Mouse (Mus musculus) lung, adult 2 months (tissue): ENCODE results near the gene Gpam. TPM values are rescaled to one million over a fixed set of nuclear protein-coding genes. Genes with fewer than 3 reads are reported as not detected.
A peak's percentile ranks its signal among the peaks of the same experiment; 100 is the strongest.
"Not testable (repeated sequence)": the region's sequence is repeated elsewhere in the genome, so short reads cannot be mapped to it uniquely, and the experiment has no call there.

ENCODE experiments used
- DNase-seq: peaks from one replicate; pipeline ENCODE4 v3.0.0; 2022
- H3K4me1 ChIP-seq: fragments of 200-500 bp; 2 replicates; pipeline ENCODE4 v1.6.1; 2011; ENCODE audit warnings: low read length; ENCODE audit not compliant: control insufficient read depth, insufficient read depth
- H3K4me3 ChIP-seq: fragments of 200-500 bp; replicated peaks from 2 replicates; pipeline ENCODE3; 2011; ENCODE audit warnings: low read depth, mild to moderate bottlenecking, control low read depth, low read length; ENCODE audit errors: extremely low read depth
- CTCF ChIP-seq: fragments of 200-500 bp; IDR thresholded peaks from 2 replicates; pipeline ENCODE4 v1.5.1; 2011; ENCODE audit warnings: mild to moderate bottlenecking, low read length, control low read depth; ENCODE audit not compliant: insufficient read depth
- POLR2A ChIP-seq: fragments of 200-500 bp; IDR thresholded peaks from 2 replicates; pipeline ENCODE4 v1.6.1; 2011; ENCODE audit warnings: low read depth, mild to moderate bottlenecking, control low read depth, low read length, borderline replicate concordance; ENCODE audit errors: extremely low read depth
- WGBS: fragments of 180-500 bp; shearing (Covaris S2); methylation state at CpG from one replicate; pipeline ENCODE4 v1.1.7; 2018; 5-methylcytosine and 5-hydroxymethylcytosine counted together
- polyA plus RNA-seq: library from polyadenylated mRNA; depleted of rRNA; stranded (reverse); fragments of >200 nt; gene quantifications from 2 replicates; pipeline ENCODE4 v1.2.3, GENCODE M21; 2012; rRNA removed

Gene Gpam
- polyA plus RNA-seq, result 59.0 and 70.8 TPM in 2 replicates

GRCm38 (mm10) chr19:55127072-55127718 lies at the start of gene Gpam:
Gpam (minus strand) TSS chr19:55127238.
- Histone ChIP-seq H3K4me3 (peak within 1 kb of the TSS; percentile 46), H3K4me1 (0 out of 2 replicates have a peak, but pooled peaks cover 4% of the 10 kb centered on the region)
- 59% methylated on average over 11 of the region's 11 CpGs for WGBS
- no peak for DNase-seq
- TF ChIP-seq POLR2A (peak; percentile 41; the same call in 1 of the 2 replicates), CTCF (no peak)

DNA sequence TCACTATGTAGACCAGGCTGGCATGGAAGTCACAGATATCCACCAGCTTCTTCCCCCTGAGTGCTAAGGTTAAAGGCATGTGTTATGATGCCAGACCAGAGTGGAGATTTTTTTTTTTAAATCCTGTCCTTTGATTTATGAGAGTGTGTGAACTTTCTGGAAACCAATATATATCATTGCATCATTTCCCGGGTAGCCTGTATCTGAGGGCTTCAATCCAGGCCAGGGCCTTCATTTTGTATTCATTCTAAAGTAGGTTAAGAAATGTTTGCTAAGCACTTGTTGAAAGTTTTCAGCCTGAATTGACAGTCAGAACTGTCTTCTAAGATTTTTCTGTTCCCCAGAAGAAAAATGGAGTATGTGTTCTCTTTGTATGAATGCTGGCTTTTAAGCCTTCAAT lies 44.5 kb upstream of the Gpam start:
- H3K4me3 ChIP-seq, result no peak overlapping the region
- WGBS, result 26% methylated on average over 1 of the region's 1 CpGs
- no peak for TF ChIP-seq POLR2A
- no peak for TF ChIP-seq CTCF
- no peak for DNase-seq
- H3K4me1 ChIP-seq, result peaks cover 3% of the 10 kb centered on the region; the same call in 1 of the 2 replicates

DNA sequence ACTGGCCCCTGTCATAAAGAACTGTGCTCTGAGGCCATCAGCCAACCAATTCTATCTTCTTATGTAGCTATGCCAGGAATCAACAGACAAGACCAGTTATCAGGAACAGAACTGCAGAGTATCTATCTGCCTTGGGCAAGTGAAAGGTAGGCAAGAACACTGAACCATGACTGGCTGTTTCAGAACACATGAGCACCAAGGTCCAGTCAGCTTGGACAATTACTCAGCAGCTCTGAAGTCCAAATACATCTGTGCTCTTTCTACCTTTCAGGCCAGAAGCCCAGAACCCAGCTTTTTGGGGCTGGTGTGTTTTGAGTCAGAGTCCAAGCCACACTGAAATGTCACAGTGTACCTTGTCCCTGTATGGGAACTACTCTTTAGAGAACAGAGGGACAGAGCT lies 43.4 kb upstream of the Gpam start:
- no peak for DNase-seq
- TF ChIP-seq POLR2A (no peak), CTCF (no peak)
- Histone ChIP-seq H3K4me3 (no peak overlapping the region), H3K4me1 (peaks cover 3% of the 10 kb centered on the region; the same call in 1 of the 2 replicates)

GRCm38 (mm10) chr19:55169236-55169729 lies 42.2 kb upstream of the Gpam start:
- 69% methylated on average over 8 of the region's 8 CpGs for WGBS
- H3K4me1 ChIP-seq, H3K4me3 ChIP-seq, DNase-seq: not testable (repeated sequence)

GRCm38 (mm10) chr19:55168360-55168759 lies 41.3 kb upstream of the Gpam start:
- TF ChIP-seq CTCF (no peak), POLR2A (no peak)
- peak; percentile 45 for DNase-seq
- no peak overlapping the region for H3K4me3 ChIP-seq
- 32% methylated on average over 6 of the region's 6 CpGs for WGBS
- peaks cover 3% of the 10 kb centered on the region; the same call in 1 of the 2 replicates for H3K4me1 ChIP-seq

DNA sequence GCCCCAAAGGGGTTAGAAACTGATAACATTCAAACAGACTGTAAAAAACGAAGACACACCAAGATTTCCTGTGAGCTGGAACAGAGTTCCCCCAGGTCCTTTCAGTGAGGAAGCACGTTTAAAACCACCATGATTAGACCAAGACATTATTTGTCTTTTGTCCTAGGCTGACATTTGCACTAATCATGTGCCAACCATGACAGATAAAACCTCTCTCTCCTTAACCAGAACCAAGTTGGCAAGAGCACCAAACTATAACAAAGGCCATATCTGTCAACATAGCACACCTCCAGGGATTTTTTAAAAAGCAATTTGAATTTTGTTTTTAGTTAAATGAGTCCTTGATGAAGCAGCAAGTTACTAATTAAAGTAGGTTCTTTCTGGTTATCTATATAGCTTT lies 40.7 kb upstream of the Gpam start:
- TF ChIP-seq CTCF (no peak), POLR2A (no peak)
- DNase-seq, result no peak
- peaks cover 3% of the 10 kb centered on the region; the same call in 1 of the 2 replicates for H3K4me1 ChIP-seq
- 42% methylated on average over 2 of the region's 2 CpGs for WGBS
- no peak overlapping the region for H3K4me3 ChIP-seq

DNA sequence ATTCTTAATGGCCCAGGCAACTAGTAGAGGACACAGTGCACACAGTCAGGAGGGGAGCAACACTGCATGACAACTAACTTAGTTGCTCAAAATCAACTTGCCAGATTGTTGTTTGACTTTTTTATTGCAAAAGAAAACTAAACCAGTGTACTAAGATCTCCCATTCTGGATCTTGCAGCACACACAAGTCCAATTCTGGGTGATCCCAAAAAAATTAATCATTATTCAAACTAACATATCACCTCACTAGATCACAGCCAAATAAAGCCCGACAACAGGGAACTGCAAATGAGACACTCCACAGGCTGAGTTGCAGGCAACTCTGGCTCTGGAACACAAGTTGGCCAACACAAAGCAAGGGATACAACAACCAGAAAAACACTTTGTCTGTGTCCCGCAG lies 39.7 kb upstream of the Gpam start:
- Histone ChIP-seq H3K4me3 (no peak overlapping the region), H3K4me1 (peaks cover 3% of the 10 kb centered on the region; the same call in 1 of the 2 replicates)
- DNase-seq, result no peak
- WGBS, result 69% methylated on average over 2 of the region's 2 CpGs
- TF ChIP-seq POLR2A (no peak), CTCF (no peak)

GRCm38 (mm10) chr19:55165954-55166353 lies 38.9 kb upstream of the Gpam start:
- no peak for TF ChIP-seq CTCF
- TF ChIP-seq POLR2A, result no peak
- peaks cover 3% of the 10 kb centered on the region; the same call in 1 of the 2 replicates for H3K4me1 ChIP-seq
- 47% methylated on average over 4 of the region's 4 CpGs for WGBS
- no peak for DNase-seq
- H3K4me3 ChIP-seq, result no peak overlapping the region

- H3K4me3 ChIP-seq, result no peak overlapping the region
- TF ChIP-seq CTCF (no peak), POLR2A (no peak)
- DNase-seq, result no peak
- peaks cover 3% of the 10 kb centered on the region; the same call in 1 of the 2 replicates for H3K4me1 ChIP-seq
- WGBS, result 56% methylated on average over 1 of the region's 1 CpGs
Observed at GRCm38 (mm10) chr19:55165183-55165865, 38.3 kb upstream of the Gpam start.

DNA sequence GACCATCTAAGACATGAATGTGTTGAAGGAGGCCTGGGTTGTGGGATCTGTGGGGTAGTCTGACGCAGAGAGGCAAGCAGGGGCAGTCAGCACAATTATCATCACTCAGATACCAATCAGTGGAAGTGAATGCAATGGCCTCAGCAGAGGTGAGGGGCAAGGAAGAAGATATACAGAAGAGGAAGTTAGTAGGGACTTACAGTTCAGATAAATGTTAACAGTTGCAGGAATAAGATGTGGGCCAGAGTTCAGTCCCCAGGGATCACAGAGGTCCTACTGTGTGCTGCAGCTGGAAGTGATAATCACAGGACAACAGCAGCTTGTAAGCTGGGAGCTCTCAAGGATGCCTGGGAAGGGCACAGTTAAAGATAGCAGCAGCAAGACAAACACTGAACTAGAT lies 37.1 kb upstream of the Gpam start:
- 73% methylated on average over 1 of the region's 1 CpGs for WGBS
- peaks cover 3% of the 10 kb centered on the region; the same call in 1 of the 2 replicates for H3K4me1 ChIP-seq
- TF ChIP-seq CTCF (no peak), POLR2A (no peak)
- no peak for DNase-seq
- H3K4me3 ChIP-seq, result no peak overlapping the region
